Mouse (Mus musculus) v-Abl transformed pro-B cells (cell line): ENCODE data around the gene Baiap2l2.

Source experiments
- in situ Hi-C, 2 experiments: fragments of 400-800 bp; cut with MboI; formaldehyde crosslinking; loops; one replicate each; pipeline ENCODE4 v1.15.1; 2025; ENCODE audit not compliant: unreplicated experiment in 2 of 2

The Baiap2l2 gene

GRCm38 (mm10) chr15:79306043-79306637 lies 20.8 kb upstream of the Baiap2l2 start:
- in situ Hi-C loops, result no loop called here

GRCm38 (mm10) chr15:79304832-79305231 lies 19.5 kb upstream of the Baiap2l2 start:
- in situ Hi-C loops, result no loop called here

- in situ Hi-C loops, result no loop called here
These were observed 18.4 kb upstream of the Baiap2l2 start for GRCm38 (mm10) chr15:79303725-79304124.

- in situ Hi-C loops, result no loop called here
These were observed 14.3 kb upstream of the Baiap2l2 start for GRCm38 (mm10) chr15:79299563-79300155.

- in situ Hi-C loops, result no loop called here
These were observed 13.2 kb upstream of the Baiap2l2 start for GRCm38 (mm10) chr15:79298553-79298952.

DNA sequence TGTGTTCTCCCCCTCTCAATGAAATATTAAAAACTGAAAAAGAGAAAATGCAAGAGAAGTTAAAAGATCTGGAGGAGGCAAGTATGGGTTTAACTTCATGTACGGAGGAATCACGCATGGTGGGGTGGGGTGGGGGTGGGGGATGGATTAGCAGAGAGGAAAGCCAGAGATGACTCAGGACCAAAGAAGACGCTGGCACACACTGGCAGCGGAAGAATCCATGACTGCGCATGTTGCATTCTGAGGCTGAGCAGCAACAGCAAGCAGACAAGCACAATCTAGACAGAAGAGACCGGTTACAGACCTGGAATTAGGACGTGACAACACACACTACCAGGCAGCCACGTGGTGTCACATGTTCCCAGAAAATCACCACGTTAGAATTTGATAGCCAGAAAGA lies 7.4 kb upstream of the Baiap2l2 start:
- in situ Hi-C loops, result no loop called here

DNA sequence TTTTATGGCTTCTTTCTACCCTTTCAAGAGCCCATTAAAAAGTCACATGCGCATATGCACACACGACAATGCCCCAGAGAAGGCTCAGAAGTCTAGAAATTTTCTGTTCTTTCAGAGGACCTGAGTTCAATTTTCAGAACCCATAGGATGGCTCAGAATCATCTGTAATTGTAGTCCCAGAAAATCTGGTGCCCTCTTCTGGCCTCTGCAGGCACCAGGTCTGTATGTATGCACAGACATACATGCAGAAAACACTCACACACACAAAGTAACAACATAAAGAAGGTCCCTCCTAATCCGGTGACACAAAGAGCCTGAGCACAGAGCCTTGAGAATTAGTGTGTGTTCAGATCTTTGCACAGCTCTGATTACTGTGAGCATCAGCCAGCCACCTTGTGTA lies 5.0 kb upstream of the Baiap2l2 start:
- in situ Hi-C loops, result no loop called here

- in situ Hi-C loops, result loop anchor here in 1 of 2 experiments (5.0 kb wide), 1 partner anchor 88 kb away; no protein-coding TSS in a partner anchor
These were observed 4.1 kb upstream of the Baiap2l2 start for GRCm38 (mm10) chr15:79289441-79289840.

DNA sequence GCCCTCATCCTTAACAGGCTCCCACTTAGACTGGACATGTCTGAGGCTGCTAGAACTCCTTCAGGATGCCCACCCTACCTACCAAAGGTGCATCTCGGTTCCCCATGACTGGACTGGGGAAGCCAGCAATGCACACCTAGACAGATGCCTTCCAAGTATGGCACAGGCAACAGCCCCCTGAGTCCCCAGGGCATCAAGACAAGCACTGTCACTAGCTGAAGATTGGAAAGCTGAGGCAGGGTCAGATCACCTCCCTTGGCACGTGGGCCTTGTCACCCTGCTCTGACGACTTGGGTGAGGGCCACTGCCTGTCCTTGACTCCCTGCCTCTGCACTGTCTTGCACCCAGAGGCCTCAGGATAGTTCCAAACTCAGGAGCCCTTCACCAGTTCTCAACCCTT lies 3.0 kb upstream of the Baiap2l2 start:
- in situ Hi-C loops, result loop anchor here in 1 of 2 experiments (5.0 kb wide), 1 partner anchor 89 kb away; no protein-coding TSS in a partner anchor

DNA sequence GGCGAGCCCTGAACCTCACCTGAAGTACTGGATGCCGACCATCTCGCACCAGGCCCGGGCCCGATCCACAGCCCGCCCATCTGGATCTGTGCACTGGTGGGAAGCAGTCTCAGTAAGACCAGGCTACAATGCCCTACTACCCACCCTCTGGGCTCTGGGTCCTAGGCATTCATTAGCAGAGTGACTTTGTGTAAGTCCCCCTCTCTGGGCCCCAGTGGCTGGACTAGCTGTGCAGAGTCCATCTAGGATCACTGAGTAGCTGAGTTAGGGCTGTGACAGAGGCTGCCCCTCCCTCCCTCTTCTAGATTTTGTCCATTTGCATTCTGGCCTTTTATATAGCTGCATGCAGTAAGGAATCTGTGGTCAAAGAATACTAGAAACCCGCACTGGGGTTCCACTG lies 1.8 kb upstream of the Baiap2l2 start:
- in situ Hi-C loops, result loop anchor here in 1 of 2 experiments (5.0 kb wide), 1 partner anchor 90 kb away; no protein-coding TSS in a partner anchor

DNA sequence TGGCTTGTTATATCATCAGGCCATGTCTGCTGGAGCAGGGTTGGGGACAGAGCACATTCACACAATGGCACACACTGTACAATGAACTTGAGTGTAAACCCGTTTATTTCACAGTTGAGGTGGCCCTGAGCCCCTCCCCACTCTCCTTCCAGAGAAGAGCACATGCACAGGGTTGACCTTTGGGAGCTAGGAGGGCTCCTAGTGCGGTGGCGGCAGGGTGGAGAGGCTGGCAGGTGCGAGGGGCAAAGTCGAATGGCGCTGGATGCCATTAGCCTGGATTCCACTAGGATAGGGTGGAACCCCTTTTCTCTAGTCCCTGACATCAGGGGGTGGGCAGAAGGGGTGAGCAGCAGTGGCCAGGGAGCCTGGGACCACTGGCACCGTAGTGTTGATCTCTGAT lies 804 bp upstream of the Baiap2l2 start:
- in situ Hi-C loops, result loop anchor here in 1 of 2 experiments (5.0 kb wide), 1 partner anchor 91 kb away; no protein-coding TSS in a partner anchor

- in situ Hi-C loops, result no loop called here
These were observed 2.0 kb downstream of the Baiap2l2 start for GRCm38 (mm10) chr15:79283371-79283770.

- in situ Hi-C loops, result no loop called here
These were observed 2.9 kb downstream of the Baiap2l2 start for GRCm38 (mm10) chr15:79282434-79282833.

DNA sequence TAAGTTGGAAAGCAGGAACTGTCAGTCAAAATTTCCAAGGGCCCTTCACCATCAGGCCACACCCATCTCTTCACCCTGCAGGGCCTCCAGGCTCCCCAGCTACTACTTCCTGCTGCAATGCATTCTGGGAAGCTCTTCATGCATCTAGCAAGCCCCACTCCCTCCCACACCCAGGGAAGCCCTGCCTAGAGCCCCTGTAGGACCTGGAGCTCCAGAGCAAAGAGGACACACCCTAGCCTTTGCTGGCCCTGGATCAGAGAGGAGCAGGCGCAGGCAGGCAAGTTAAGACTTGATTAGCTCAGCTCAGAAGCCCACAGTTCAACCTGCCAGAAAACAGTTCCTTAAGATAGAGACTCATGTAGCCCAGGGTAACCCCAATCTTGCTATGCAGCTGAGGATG lies 3.9 kb downstream of the Baiap2l2 start:
- in situ Hi-C loops, result no loop called here

DNA sequence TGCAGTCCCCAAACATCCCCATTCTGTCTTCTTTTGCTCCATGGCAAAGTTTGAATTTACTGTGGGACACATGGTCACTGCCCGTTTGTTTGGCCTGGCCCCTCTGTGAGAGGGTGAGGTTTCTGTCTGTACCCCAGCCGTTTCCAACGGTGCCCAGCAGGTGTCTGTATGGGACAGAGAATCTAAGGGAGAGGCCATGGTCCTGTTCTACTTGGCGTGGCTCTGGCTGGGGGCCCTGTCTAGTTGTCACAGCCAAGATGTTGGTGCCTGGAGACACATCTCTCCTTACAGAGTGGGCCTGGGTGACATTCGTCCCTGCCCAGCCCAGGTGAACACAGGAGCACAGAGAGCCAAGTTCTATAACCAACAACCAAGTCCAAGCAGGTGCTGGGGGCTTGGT lies 4.5 kb downstream of the Baiap2l2 start:
- in situ Hi-C loops, result no loop called here

DNA sequence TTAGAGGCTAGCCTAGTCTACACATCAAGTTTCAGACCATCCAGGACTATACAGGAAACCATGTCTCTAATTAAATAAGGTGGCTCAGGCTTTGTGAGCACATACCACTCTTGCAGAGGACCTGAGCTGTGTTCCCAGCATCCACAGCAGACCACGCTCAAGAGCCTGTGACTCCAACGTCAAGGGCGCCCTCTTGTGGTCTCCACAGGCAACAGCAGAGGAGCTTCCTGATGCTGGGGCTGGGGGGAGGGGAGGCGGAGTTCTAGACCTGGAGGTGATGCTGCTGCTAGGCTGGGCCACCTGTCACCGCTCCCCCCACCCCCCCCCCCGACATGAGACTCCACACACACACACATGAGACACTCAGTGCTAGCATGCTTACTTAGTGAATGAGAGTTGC lies 5.1 kb downstream of the Baiap2l2 start:
- in situ Hi-C loops, result no loop called here

DNA sequence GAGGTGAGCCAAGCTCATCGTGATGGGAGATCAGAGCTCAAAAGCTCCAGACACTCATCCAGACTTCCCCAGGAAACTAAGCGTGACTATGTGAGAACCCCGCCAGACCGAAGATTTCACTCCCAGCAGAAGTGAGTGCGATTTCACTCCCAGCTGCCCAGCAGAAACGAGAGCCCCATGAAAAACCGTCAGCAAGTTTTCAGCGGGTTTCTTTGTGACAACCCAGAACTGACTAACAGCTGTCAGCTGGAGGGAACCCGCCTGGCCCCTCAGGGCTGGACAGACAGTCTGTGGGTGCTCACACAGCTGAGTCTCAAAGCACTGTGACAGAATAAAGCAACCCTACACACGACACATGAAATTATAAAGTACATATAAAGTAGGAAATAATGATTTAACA lies 7.6 kb downstream of the Baiap2l2 start:
- in situ Hi-C loops, result loop anchor here in 1 of 2 experiments (10.0 kb wide), 1 partner anchor 47 kb away; the partner anchor contains the start of gene Pla2g6

- in situ Hi-C loops, result loop anchor here (5.0 to 10.0 kb wide), 2 partner anchors 52 to 109 kb away; partner anchors contain the start of gene Pla2g6 (in 1 of the 2)
These were observed 12.3 kb downstream of the Baiap2l2 start for GRCm38 (mm10) chr15:79273020-79273419.

- in situ Hi-C loops, result loop anchor here (5.0 to 10.0 kb wide), 2 partner anchors 54 to 111 kb away; partner anchors contain the start of gene Pla2g6 (in 1 of the 2)
These were observed 14.1 kb downstream of the Baiap2l2 start for GRCm38 (mm10) chr15:79271124-79271746.

GRCm38 (mm10) chr15:79270317-79271123 lies 14.8 kb downstream of the Baiap2l2 start:
- in situ Hi-C loops, result loop anchor here (5.0 to 10.0 kb wide), 2 partner anchors 54 to 112 kb away; partner anchors contain the start of gene Pla2g6 (in 1 of the 2)
